Mouse (Mus musculus): Measurements from ENCODE around the gene Plcd1. TPM values are rescaled to one million over a fixed set of nuclear protein-coding genes. Genes with fewer than 3 reads are reported as not detected.

Gene Plcd1
- total and polyA plus RNA-seq, 3 experiments = 0.36 TPM; not detected in 2

DNA sequence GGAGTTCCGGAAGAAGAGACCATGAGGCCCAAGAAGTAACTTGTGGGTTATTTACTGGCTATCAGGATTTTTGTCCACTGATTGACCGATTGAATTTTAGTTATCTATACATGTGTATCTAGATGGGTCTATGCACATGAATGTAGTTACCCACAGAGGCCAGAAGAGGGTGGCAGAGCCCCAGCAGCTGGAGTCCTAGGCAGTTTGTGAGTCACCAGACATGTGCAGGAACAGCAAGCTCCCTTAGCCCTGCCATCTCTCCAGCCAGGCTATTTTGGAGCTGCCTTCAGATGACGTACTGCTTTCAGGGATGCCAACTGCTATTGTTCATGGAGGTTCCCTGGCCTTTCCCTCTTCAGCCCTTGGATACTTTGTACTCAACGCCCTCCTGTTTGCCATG, 14.3 kb upstream of the Plcd1 start:
- Histone ChIP-seq H3K4me3 (ENCODE audit: control insufficient read depth in 1 of 2, insufficient read depth in 1 of 2, low read depth in 2 of 2, low read length in 2 of 2) (no peak overlapping the region), H3K27ac (ENCODE audit: control insufficient read depth, low read depth, low read length) (no peak overlapping the region), H3K9ac (ENCODE audit: control insufficient read depth, low read depth, low read length, poor library complexity, severe bottlenecking) (no peak overlapping the region), H3K4me1 (ENCODE audit: control insufficient read depth in 1 of 2, insufficient read depth in 2 of 2, low read length in 2 of 2) (no peaks in the 10 kb centered on the region), H3K79me2 (ENCODE audit: control insufficient read depth, insufficient read depth, low read length, poor library complexity) (no peaks in the 10 kb centered on the region), H3K36me3 (ENCODE audit: control insufficient read depth in 1 of 2, insufficient read depth in 2 of 2, low read length in 2 of 2) (no peaks in the 10 kb centered on the region), H3K27me3 (ENCODE audit: control insufficient read depth in 1 of 2, insufficient read depth in 2 of 2, low read length in 2 of 2) (peaks cover 0 to 4% of the 10 kb centered on the region in 2 experiments; a peak in 1 of 4 replicates), H3K9me3 (replicated peaks; ENCODE audit: insufficient read depth, low read length) (no peaks in the 10 kb centered on the region)
- DNase-seq (ENCODE audit: low read depth, low spot score) = peak; percentile 74
- TF ChIP-seq GATA1 (IDR thresholded peaks at IDR 0.05; ENCODE audit: low read depth, low read length) (0 out of 2 replicates have a peak, but pooled peaks have one; percentile 3), ZC3H11A (IDR thresholded peaks at IDR 0.05; ENCODE audit: low read depth, low read length) (peak; percentile 74), RAD21 (IDR thresholded peaks at IDR 0.05; ENCODE audit: low read depth, low read length) (peak; percentile 92), ZMIZ1 (IDR thresholded peaks at IDR 0.05; ENCODE audit: low read depth, low read length) (no peak), CTCF (IDR thresholded peaks at IDR 0.05 in 2 of 3, conservative IDR thresholded peaks at IDR 0.05 in 1 of 3; ENCODE audit: control insufficient read depth in 1 of 3, insufficient read depth in 1 of 3, low read depth in 2 of 3, low read length in 3 of 3, poor library complexity in 1 of 3, severe bottlenecking in 1 of 3) (peak; percentile 85 to 86 (median 85)), ELF1 (IDR thresholded peaks at IDR 0.05; ENCODE audit: low read depth, low read length) (no peak), SMC3 (IDR thresholded peaks at IDR 0.05; ENCODE audit: low read depth, low read length) (peak; percentile 76), MYC (IDR thresholded peaks at IDR 0.05; ENCODE audit: low read depth, low read length) (0 out of 2 replicates have a peak, but pooled peaks have one; percentile 34)

- Histone ChIP-seq H3K27ac (ENCODE audit: control insufficient read depth, low read depth, low read length) (no peak overlapping the region), H3K9me3 (replicated peaks; ENCODE audit: insufficient read depth, low read length) (no peaks in the 10 kb centered on the region), H3K9ac (ENCODE audit: control insufficient read depth, low read depth, low read length, poor library complexity, severe bottlenecking) (peak overlapping the region; percentile 50), H3K36me3 (ENCODE audit: control insufficient read depth in 1 of 2, insufficient read depth in 2 of 2, low read length in 2 of 2) (peaks cover 0 to 3% of the 10 kb centered on the region in 2 experiments; a peak in 2 of 4 replicates), H3K4me3 (ENCODE audit: control insufficient read depth in 1 of 2, insufficient read depth in 1 of 2, low read depth in 2 of 2, low read length in 2 of 2) (peak overlapping the region; percentile 75 to 76), H3K27me3 (ENCODE audit: control insufficient read depth in 1 of 2, insufficient read depth in 2 of 2, low read length in 2 of 2) (peaks cover 2 to 3% of the 10 kb centered on the region in 2 experiments; a peak in 3 of 4 replicates), H3K4me1 (ENCODE audit: control insufficient read depth in 1 of 2, insufficient read depth in 2 of 2, low read length in 2 of 2) (peaks cover 0 to 8% of the 10 kb centered on the region in 2 experiments; a peak in 1 of 4 replicates), H3K79me2 (ENCODE audit: control insufficient read depth, insufficient read depth, low read length, poor library complexity) (no peaks in the 10 kb centered on the region; the same call in 1 of the 2 replicates)
- TF ChIP-seq CHD2 (IDR thresholded peaks at IDR 0.05; ENCODE audit: low read length) (no peak), GABPA (IDR thresholded peaks at IDR 0.05; ENCODE audit: low read depth, low read length) (no peak), POLR2AphosphoS5 (IDR thresholded peaks at IDR 0.05; ENCODE audit: borderline replicate concordance, low read depth, low read length) (no peak), TBP (IDR thresholded peaks at IDR 0.05; ENCODE audit: low read depth, low read length) (no peak), ZMIZ1 (IDR thresholded peaks at IDR 0.05; ENCODE audit: low read depth, low read length) (no peak), CHD1 (IDR thresholded peaks at IDR 0.05; ENCODE audit: low read depth, low read length) (no peak), POLR2A (IDR thresholded peaks at IDR 0.05; ENCODE audit: control insufficient read depth in 1 of 2, insufficient read depth in 1 of 2, low read depth in 1 of 2, low read length in 2 of 2, poor library complexity in 1 of 2) (no peak), RAD21 (IDR thresholded peaks at IDR 0.05; ENCODE audit: low read depth, low read length) (no peak), ZKSCAN1 (IDR thresholded peaks at IDR 0.05; ENCODE audit: low read depth, low read length) (no peak), MEF2A (IDR thresholded peaks at IDR 0.05; ENCODE audit: extremely low read depth, insufficient replicate concordance, low read depth, low read length, poor library complexity, severe bottlenecking) (no peak), POLR2AphosphoS2 (IDR thresholded peaks at IDR 0.05; ENCODE audit: low read length) (no peak), SIN3A (IDR thresholded peaks at IDR 0.05; ENCODE audit: low read length) (no peak), KAT2A (conservative IDR thresholded peaks at IDR 0.05; ENCODE audit: low read depth, low read length) (no peak), RCOR1 (IDR thresholded peaks at IDR 0.05; ENCODE audit: low read depth, low read length) (no peak), NRF1 (IDR thresholded peaks at IDR 0.05; ENCODE audit: insufficient read depth, low read depth, low read length, poor library complexity, severe bottlenecking) (no peak), MAX (IDR thresholded peaks at IDR 0.05; ENCODE audit: low read length) (no peak)
- DNase-seq (ENCODE audit: low read depth, low spot score) = no peak
Measured at GRCm38 (mm10) chr9:119102783-119103113, 9.4 kb upstream of the Plcd1 start.

Data from MEL (cell line).